Mouse (Mus musculus) limb, embryonic 14.5 days (tissue): ENCODE results near the gene Slc25a54. TPM values are rescaled to one million over a fixed set of nuclear protein-coding genes. Genes with fewer than 3 reads are reported as not detected.

Experiments used
- ATAC-seq: fragments of 200-750 bp; cut with Nextera tagmentation; 2 replicates; pipeline ENCODE4 v1.8.0; 2017; ENCODE audit warnings: low read depth, moderate number of reproducible peaks, moderate TSS enrichment; ENCODE audit not compliant: low FRiP score
- DNase-seq: peaks from one replicate; pipeline ENCODE4 v3.0.0-alpha.2; 2015; ENCODE audit warnings: low spot score
- H3K27ac ChIP-seq: fragments of 300-500 bp; sonication (generic); replicated peaks from 2 replicates; pipeline ENCODE4 v1.5.1; 2014; ENCODE audit warnings: low read depth, mild to moderate bottlenecking, low read length, moderate library complexity, mixed read lengths
- H3K27me3 ChIP-seq: fragments of 300-500 bp; sonication (generic); 2 replicates; pipeline ENCODE4 v1.6.1; 2014; ENCODE audit warnings: low read length, mixed read lengths; ENCODE audit not compliant: control insufficient read depth, insufficient read depth
- H3K36me3 ChIP-seq: fragments of 300-500 bp; sonication (generic); 2 replicates; pipeline ENCODE4 v1.6.1; 2014; ENCODE audit warnings: mild to moderate bottlenecking, low read length, moderate library complexity, mixed read lengths; ENCODE audit not compliant: control insufficient read depth, insufficient read depth
- H3K4me1 ChIP-seq: fragments of 300-500 bp; sonication (generic); 2 replicates; pipeline ENCODE4 v1.6.1; 2014; ENCODE audit warnings: antibody characterized with exemption, low read length, mixed read lengths; ENCODE audit not compliant: control insufficient read depth, insufficient read depth
- H3K4me2 ChIP-seq: fragments of 300-500 bp; sonication (generic); replicated peaks from 2 replicates; pipeline ENCODE4 v1.6.1; 2014; ENCODE audit warnings: low read depth, mild to moderate bottlenecking, low read length, moderate library complexity; ENCODE audit not compliant: severe bottlenecking
- H3K4me3 ChIP-seq: fragments of 300-500 bp; sonication (generic); replicated peaks from 2 replicates; pipeline ENCODE4 v1.5.1; 2014; ENCODE audit warnings: low read length
- H3K9ac ChIP-seq: fragments of 300-500 bp; sonication (generic); 2 replicates; pipeline ENCODE4 v1.6.1; 2014; ENCODE audit warnings: mild to moderate bottlenecking, low read depth, low read length, moderate library complexity; ENCODE audit not compliant: severe bottlenecking
- H3K9me3 ChIP-seq: fragments of 300-500 bp; sonication (generic); 2 replicates; pipeline ENCODE4 v1.6.1; 2016; ENCODE audit warnings: low read length; ENCODE audit not compliant: control insufficient read depth
- POLR2A ChIP-seq: fragments of 200-500 bp; IDR thresholded peaks from 2 replicates; pipeline ENCODE4 v1.8.0; 2012; ENCODE audit warnings: inconsistent platforms, mild to moderate bottlenecking, moderate library complexity, borderline replicate concordance; ENCODE audit not compliant: insufficient read depth, insufficient read length; ENCODE audit errors: extremely low read depth
- WGBS: fragments of 180-500 bp; shearing (Covaris S2); extraction: QIAGEN DNeasy Blood & Tissue Kit; methylation state at CpG from one replicate; pipeline ENCODE4 v1.1.7; 2014; 5-methylcytosine and 5-hydroxymethylcytosine counted together
- polyA plus RNA-seq, 2 experiments: library from polyadenylated mRNA; depleted of rRNA in 1 of 2; stranded (reverse) in 1 of 2; unstranded in 1 of 2; fragments of >200 nt; fragmentation: Nextera tagmentation in 1 of 2; extraction: Ambion mirVana in 1 of 2; gene quantifications; 2 replicates each; pipeline versions ENCODE4 v1.2.1 to v1.2.3; 2012 to 2014

Gene Slc25a54
- polyA plus RNA-seq, 2 experiments = not detected

DNA sequence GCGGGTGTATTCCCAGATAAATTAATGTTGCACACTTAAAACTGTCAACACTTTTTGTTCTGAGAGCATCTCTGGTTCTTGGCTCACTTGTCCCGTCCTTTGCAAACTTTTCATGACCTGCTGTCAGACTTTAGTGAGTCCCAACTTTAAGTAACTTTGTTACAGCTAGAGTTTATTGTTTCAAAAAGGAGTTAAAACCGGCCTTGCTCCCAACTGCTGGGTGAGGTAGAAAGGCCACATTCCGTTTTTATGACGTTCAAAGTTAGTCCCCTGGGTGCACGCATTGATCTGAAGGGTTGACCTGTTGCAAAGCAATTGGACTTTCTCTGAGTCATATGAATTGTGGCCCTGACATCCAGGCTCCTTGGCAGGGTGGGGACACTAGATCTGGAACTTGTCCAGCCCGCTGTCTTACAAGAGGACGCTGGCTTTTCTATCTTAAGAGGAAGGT lies 43.3 kb downstream of the Slc25a54 start:
- 0 out of 2 replicates have a peak, but pooled peaks cover 2% of the 10 kb centered on the region for H3K36me3 ChIP-seq
- peak overlapping the region; percentile 79 for H3K4me2 ChIP-seq
- ATAC-seq = peak; percentile 23; the same call in 1 of the 2 replicates
- 4% methylated on average over 8 of the region's 8 CpGs for WGBS
- peaks cover 15% of the 10 kb centered on the region for H3K4me1 ChIP-seq
- H3K27ac ChIP-seq = peak overlapping the region; percentile 87
- H3K9me3 ChIP-seq = no peaks in the 10 kb centered on the region
- peak overlapping the region; percentile 70 for H3K4me3 ChIP-seq
- no peaks in the 10 kb centered on the region for H3K27me3 ChIP-seq
- peak overlapping the region; percentile 97 for H3K9ac ChIP-seq
- 0 out of 2 replicates have a peak, but pooled peaks have one; percentile 1 for TF ChIP-seq POLR2A
- DNase-seq = peak; percentile 37

DNA sequence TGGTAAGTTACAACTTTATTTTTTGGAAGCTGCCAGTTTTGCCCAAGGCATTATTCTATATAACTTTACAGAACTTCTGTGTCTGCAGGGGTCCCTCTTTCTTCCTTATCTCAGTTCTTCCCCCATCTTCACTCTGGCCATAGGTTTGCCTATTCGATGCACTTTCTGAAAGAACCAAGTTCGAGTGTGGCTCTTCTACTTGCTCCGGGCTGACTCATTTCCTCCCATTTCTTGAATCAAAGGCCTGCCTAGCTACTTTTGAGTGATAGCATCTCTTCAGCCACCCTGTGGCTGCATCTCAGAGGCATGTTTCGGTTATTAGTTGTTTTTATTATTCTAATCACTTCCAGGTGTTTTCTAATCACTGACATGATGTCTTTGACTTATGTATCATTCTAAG lies 43.8 kb downstream of the Slc25a54 start:
- Histone ChIP-seq H3K4me1 (peaks cover 15% of the 10 kb centered on the region), H3K9ac (peak overlapping the region; percentile 97), H3K27me3 (no peaks in the 10 kb centered on the region), H3K36me3 (0 out of 2 replicates have a peak, but pooled peaks cover 5% of the 10 kb centered on the region), H3K4me3 (peak overlapping the region; percentile 70), H3K4me2 (peak overlapping the region; percentile 79), H3K27ac (0 out of 2 replicates have a peak overlapping the region, but pooled peaks have one; percentile 87), H3K9me3 (no peaks in the 10 kb centered on the region)
- WGBS = 28% methylated on average over 4 of the region's 4 CpGs
- no peak for TF ChIP-seq POLR2A
- ATAC-seq = no peak
- DNase-seq = no peak

DNA sequence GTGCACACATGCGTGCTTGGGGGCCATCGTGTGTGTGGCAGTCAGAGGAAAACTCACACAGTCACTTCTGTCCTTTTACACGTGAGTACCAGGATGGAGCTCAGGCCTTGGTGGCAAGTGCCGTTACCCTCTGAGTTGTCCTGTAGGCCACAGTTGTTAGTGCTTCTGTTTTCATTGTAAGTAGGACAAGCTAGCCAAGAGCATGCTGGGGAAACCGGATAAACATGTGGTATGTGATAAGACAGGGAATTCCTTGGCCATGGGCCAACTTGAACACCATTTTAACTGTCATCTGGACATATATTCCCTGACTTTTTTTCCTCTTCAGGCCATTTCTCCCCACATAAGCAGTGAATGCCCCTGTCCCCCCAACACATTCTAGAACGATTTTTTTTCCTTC lies 45.3 kb downstream of the Slc25a54 start:
- ATAC-seq = no peak
- H3K4me1 ChIP-seq = peaks cover 15% of the 10 kb centered on the region
- peak; percentile 71 for DNase-seq
- no peak overlapping the region for H3K4me3 ChIP-seq
- WGBS = 73% methylated on average over 6 of the region's 6 CpGs
- TF ChIP-seq POLR2A = no peak
- H3K36me3 ChIP-seq = 0 out of 2 replicates have a peak, but pooled peaks cover 5% of the 10 kb centered on the region
- no peak overlapping the region for H3K4me2 ChIP-seq
- no peaks in the 10 kb centered on the region for H3K9me3 ChIP-seq
- no peak overlapping the region for H3K9ac ChIP-seq
- H3K27me3 ChIP-seq = no peaks in the 10 kb centered on the region
- no peak overlapping the region for H3K27ac ChIP-seq

DNA sequence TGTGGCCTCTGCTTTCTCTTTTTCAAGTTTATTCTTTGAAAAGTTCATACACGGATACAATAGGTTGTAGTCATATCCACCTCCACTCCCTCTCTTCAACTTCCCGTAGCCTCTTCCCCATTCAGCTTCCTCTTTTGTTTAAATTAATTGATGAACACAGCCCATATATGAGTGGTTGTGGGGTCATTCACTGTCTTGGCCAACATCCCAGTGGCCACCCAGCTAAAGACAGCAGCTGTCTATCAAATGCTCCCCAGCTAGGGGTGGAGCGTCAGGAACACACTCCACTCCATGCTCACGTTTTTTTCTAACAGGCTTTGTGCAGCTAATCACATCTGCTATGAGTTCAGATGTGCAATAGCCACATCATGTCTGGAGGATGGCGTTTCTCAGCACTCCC lies 49.5 kb downstream of the Slc25a54 start:
- Histone ChIP-seq H3K4me2 (no peak overlapping the region), H3K9me3 (peaks cover 3% of the 10 kb centered on the region; the same call in 1 of the 2 replicates), H3K27me3 (no peaks in the 10 kb centered on the region), H3K36me3 (peaks cover 15% of the 10 kb centered on the region; the same call in 1 of the 2 replicates), H3K27ac (no peak overlapping the region), H3K4me3 (no peak overlapping the region), H3K9ac (no peak overlapping the region), H3K4me1 (no peaks in the 10 kb centered on the region)
- ATAC-seq = no peak
- DNase-seq = no peak
- WGBS = 81% methylated on average over 5 of the region's 5 CpGs
- TF ChIP-seq POLR2A = no peak

DNA sequence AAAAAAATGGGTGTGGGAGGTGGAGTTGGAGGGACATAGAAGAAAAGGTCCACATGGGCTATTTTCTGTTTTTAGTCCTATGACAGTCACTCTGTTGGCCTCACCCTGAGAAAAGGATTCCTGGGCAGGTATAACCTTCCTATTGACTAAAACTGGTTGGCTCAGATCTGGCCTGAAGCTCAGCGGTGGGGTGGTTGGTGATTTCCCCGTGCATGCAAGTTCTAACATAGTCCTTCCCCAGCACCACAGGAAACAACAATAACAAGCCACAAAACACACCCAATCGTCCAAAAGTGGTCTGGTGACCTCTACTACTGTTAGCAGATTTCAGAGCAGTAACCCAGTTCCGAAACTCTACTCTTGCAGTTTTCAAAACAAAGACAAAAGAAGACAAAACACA lies 52.7 kb downstream of the Slc25a54 start:
- ATAC-seq = no peak
- no peak for DNase-seq
- Histone ChIP-seq H3K27me3 (no peaks in the 10 kb centered on the region), H3K36me3 (peaks cover 25% of the 10 kb centered on the region), H3K4me3 (no peak overlapping the region), H3K4me2 (no peak overlapping the region), H3K27ac (no peak overlapping the region), H3K4me1 (no peaks in the 10 kb centered on the region), H3K9ac (no peak overlapping the region), H3K9me3 (peaks cover 3% of the 10 kb centered on the region; the same call in 1 of the 2 replicates)
- WGBS = 86% methylated on average over 4 of the region's 4 CpGs
- no peak for TF ChIP-seq POLR2A
